Mouse (Mus musculus): ENCODE results near the gene Ispd. TPM values are rescaled to one million over a fixed set of nuclear protein-coding genes. Genes with fewer than 3 reads are reported as not detected.

The Ispd gene
- polyA plus RNA-seq, 1 experiment from 2014 or later = 8.9 TPM

- H3K9me3 ChIP-seq = no peaks in the 10 kb centered on the region
- 86% methylated on average over 4 of the region's 4 CpGs for WGBS
Observed at GRCm38 (mm10) chr12:36386991-36387390, 5.7 kb downstream of the Ispd start.

GRCm38 (mm10) chr12:36395115-36395514 lies 13.9 kb downstream of the Ispd start:
- Histone ChIP-seq H3K9me3 (peaks cover 14% of the 10 kb centered on the region), H3K4me1 (no peaks in the 10 kb centered on the region; the same call in 1 of the 2 replicates), H3K4me3 (no peak overlapping the region), H3K9ac (no peak overlapping the region), H3K27me3 (no peaks in the 10 kb centered on the region), H3K27ac (0 out of 2 replicates have a peak overlapping the region, but pooled peaks have one; percentile 10), H3K36me3 (peaks cover 14% of the 10 kb centered on the region; the same call in 1 of the 2 replicates), H3K4me2 (replicated peaks) (no peak overlapping the region)
- no peak for ATAC-seq (ENCODE audit: low FRiP score, low read depth)
- WGBS = 83% methylated on average over 2 of the region's 2 CpGs

More at GRCm38 (mm10) chr12:36386991-36387390, 5.7 kb downstream of the Ispd start:
- H3K27ac ChIP-seq = no peak overlapping the region
- peaks cover 15% of the 10 kb centered on the region for H3K4me1 ChIP-seq
- no peak overlapping the region for H3K4me3 ChIP-seq
- 0 out of 2 replicates have a peak, but pooled peaks cover 3% of the 10 kb centered on the region for H3K36me3 ChIP-seq
- H3K9ac ChIP-seq = no peak overlapping the region
- ATAC-seq (ENCODE audit: low FRiP score, low read depth) = no peak
- H3K4me2 ChIP-seq (replicated peaks) = no peak overlapping the region
- no peaks in the 10 kb centered on the region for H3K27me3 ChIP-seq

GRCm38 (mm10) chr12:36423677-36424076 lies 42.4 kb downstream of the Ispd start:
- H3K9ac ChIP-seq = no peak overlapping the region
- H3K9me3 ChIP-seq = no peaks in the 10 kb centered on the region
- H3K4me2 ChIP-seq (replicated peaks) = no peak overlapping the region
- H3K27ac ChIP-seq = no peak overlapping the region
- H3K4me3 ChIP-seq = no peak overlapping the region
- ATAC-seq (ENCODE audit: low FRiP score, low read depth) = no peak
- no peaks in the 10 kb centered on the region for H3K27me3 ChIP-seq
- no peaks in the 10 kb centered on the region for H3K36me3 ChIP-seq
- H3K4me1 ChIP-seq = peaks cover 9% of the 10 kb centered on the region; the same call in 1 of the 2 replicates
- WGBS = 47% methylated on average over 10 of the region's 10 CpGs

GRCm38 (mm10) chr12:36425258-36425657 lies 44.0 kb downstream of the Ispd start:
- H3K4me1 ChIP-seq = peaks cover 9% of the 10 kb centered on the region; the same call in 1 of the 2 replicates
- no peak overlapping the region for H3K4me2 ChIP-seq (replicated peaks)
- 74% methylated on average over 7 of the region's 7 CpGs for WGBS
- H3K4me3 ChIP-seq = no peak overlapping the region
- no peak overlapping the region for H3K9ac ChIP-seq
- no peaks in the 10 kb centered on the region for H3K9me3 ChIP-seq
- no peak overlapping the region for H3K27ac ChIP-seq
- H3K27me3 ChIP-seq = no peaks in the 10 kb centered on the region
- ATAC-seq (ENCODE audit: low FRiP score, low read depth) = no peak
- H3K36me3 ChIP-seq = no peaks in the 10 kb centered on the region

GRCm38 (mm10) chr12:36426163-36427045 lies 45.2 kb downstream of the Ispd start:
- no peak for ATAC-seq (ENCODE audit: low FRiP score, low read depth)
- Histone ChIP-seq H3K36me3 (no peaks in the 10 kb centered on the region), H3K4me2 (replicated peaks) (no peak overlapping the region), H3K9ac (no peak overlapping the region), H3K4me3 (no peak overlapping the region), H3K9me3 (no peaks in the 10 kb centered on the region), H3K4me1 (peaks cover 9% of the 10 kb centered on the region; the same call in 1 of the 2 replicates), H3K27me3 (no peaks in the 10 kb centered on the region), H3K27ac (no peak overlapping the region)
- 71% methylated on average over 15 of the region's 15 CpGs for WGBS

GRCm38 (mm10) chr12:36436956-36437355 lies 55.7 kb downstream of the Ispd start:
- Histone ChIP-seq H3K4me1 (no peaks in the 10 kb centered on the region), H3K27ac (no peak overlapping the region), H3K9me3 (no peaks in the 10 kb centered on the region), H3K36me3 (no peaks in the 10 kb centered on the region), H3K27me3 (no peaks in the 10 kb centered on the region), H3K9ac (no peak overlapping the region), H3K4me2 (replicated peaks) (no peak overlapping the region), H3K4me3 (no peak overlapping the region)
- 77% methylated on average over 5 of the region's 5 CpGs for WGBS
- no peak for ATAC-seq (ENCODE audit: low FRiP score, low read depth)

GRCm38 (mm10) chr12:36439396-36439795 lies 58.1 kb downstream of the Ispd start:
- no peak overlapping the region for H3K27ac ChIP-seq
- no peaks in the 10 kb centered on the region for H3K9me3 ChIP-seq
- H3K4me3 ChIP-seq = no peak overlapping the region
- no peaks in the 10 kb centered on the region for H3K36me3 ChIP-seq
- no peak overlapping the region for H3K4me2 ChIP-seq (replicated peaks)
- no peak for ATAC-seq (ENCODE audit: low FRiP score, low read depth)
- no peaks in the 10 kb centered on the region for H3K4me1 ChIP-seq
- H3K9ac ChIP-seq = no peak overlapping the region
- H3K27me3 ChIP-seq = no peaks in the 10 kb centered on the region
- WGBS = 71% methylated on average over 8 of the region's 8 CpGs

GRCm38 (mm10) chr12:36456002-36456401 lies 74.8 kb downstream of the Ispd start:
- no peaks in the 10 kb centered on the region for H3K4me1 ChIP-seq
- no peak overlapping the region for H3K9ac ChIP-seq
- H3K4me2 ChIP-seq (replicated peaks) = no peak overlapping the region
- WGBS = 90% methylated on average over 3 of the region's 3 CpGs
- no peak overlapping the region for H3K4me3 ChIP-seq
- no peaks in the 10 kb centered on the region for H3K36me3 ChIP-seq
- no peaks in the 10 kb centered on the region for H3K27me3 ChIP-seq
- ATAC-seq (ENCODE audit: low FRiP score, low read depth) = no peak
- H3K9me3 ChIP-seq = no peaks in the 10 kb centered on the region
- no peak overlapping the region for H3K27ac ChIP-seq

GRCm38 (mm10) chr12:36457726-36458125 lies 76.5 kb downstream of the Ispd start:
- Histone ChIP-seq H3K4me2 (replicated peaks) (no peak overlapping the region), H3K9me3 (no peaks in the 10 kb centered on the region), H3K9ac (no peak overlapping the region), H3K4me1 (no peaks in the 10 kb centered on the region), H3K4me3 (no peak overlapping the region), H3K27ac (no peak overlapping the region), H3K27me3 (no peaks in the 10 kb centered on the region), H3K36me3 (no peaks in the 10 kb centered on the region)
- no peak for ATAC-seq (ENCODE audit: low FRiP score, low read depth)
- 71% methylated on average over 2 of the region's 2 CpGs for WGBS

GRCm38 (mm10) chr12:36468325-36469044 lies 87.2 kb downstream of the Ispd start:
- Histone ChIP-seq H3K4me3 (no peak overlapping the region), H3K4me1 (no peaks in the 10 kb centered on the region), H3K36me3 (no peaks in the 10 kb centered on the region), H3K27ac (no peak overlapping the region), H3K4me2 (replicated peaks) (no peak overlapping the region), H3K9me3 (no peaks in the 10 kb centered on the region), H3K27me3 (no peaks in the 10 kb centered on the region), H3K9ac (no peak overlapping the region)
- 83% methylated on average over 6 of the region's 6 CpGs for WGBS
- no peak for ATAC-seq (ENCODE audit: low FRiP score, low read depth)

- H3K36me3 ChIP-seq = no peaks in the 10 kb centered on the region
- peaks cover 11% of the 10 kb centered on the region for H3K4me1 ChIP-seq
- no peak overlapping the region for H3K4me2 ChIP-seq (replicated peaks)
- no peaks in the 10 kb centered on the region for H3K9me3 ChIP-seq
- no peak overlapping the region for H3K4me3 ChIP-seq
- H3K9ac ChIP-seq = no peak overlapping the region
- no peaks in the 10 kb centered on the region for H3K27me3 ChIP-seq
- 62% methylated on average over 4 of the region's 4 CpGs for WGBS
- no peak for ATAC-seq (ENCODE audit: low FRiP score, low read depth)
- H3K27ac ChIP-seq = no peak overlapping the region
Observed at GRCm38 (mm10) chr12:36471411-36471810, 90.2 kb downstream of the Ispd start.

- H3K27me3 ChIP-seq = no peaks in the 10 kb centered on the region
- no peak overlapping the region for H3K4me2 ChIP-seq (replicated peaks)
- H3K9me3 ChIP-seq = no peaks in the 10 kb centered on the region
- H3K4me3 ChIP-seq = no peak overlapping the region
- peaks cover 22% of the 10 kb centered on the region for H3K4me1 ChIP-seq
- no peaks in the 10 kb centered on the region for H3K36me3 ChIP-seq
- 90% methylated on average over 3 of the region's 3 CpGs for WGBS
- no peak overlapping the region for H3K9ac ChIP-seq
- H3K27ac ChIP-seq = no peak overlapping the region
- ATAC-seq (ENCODE audit: low FRiP score, low read depth) = no peak
Observed at GRCm38 (mm10) chr12:36474171-36474570, 92.9 kb downstream of the Ispd start.

Measured in limb, embryonic 13.5 days (tissue).